Mouse (Mus musculus): ENCODE measurements at regions not wholly inside any gene's neighbourhood (a gene's known extent, or its start where the extent isn't known, plus 50 kb on each side); places are given as distances from the start of the nearest gene placed in this dataset.
A peak's percentile ranks its signal among the peaks of the same experiment; 100 is the strongest.

DNA sequence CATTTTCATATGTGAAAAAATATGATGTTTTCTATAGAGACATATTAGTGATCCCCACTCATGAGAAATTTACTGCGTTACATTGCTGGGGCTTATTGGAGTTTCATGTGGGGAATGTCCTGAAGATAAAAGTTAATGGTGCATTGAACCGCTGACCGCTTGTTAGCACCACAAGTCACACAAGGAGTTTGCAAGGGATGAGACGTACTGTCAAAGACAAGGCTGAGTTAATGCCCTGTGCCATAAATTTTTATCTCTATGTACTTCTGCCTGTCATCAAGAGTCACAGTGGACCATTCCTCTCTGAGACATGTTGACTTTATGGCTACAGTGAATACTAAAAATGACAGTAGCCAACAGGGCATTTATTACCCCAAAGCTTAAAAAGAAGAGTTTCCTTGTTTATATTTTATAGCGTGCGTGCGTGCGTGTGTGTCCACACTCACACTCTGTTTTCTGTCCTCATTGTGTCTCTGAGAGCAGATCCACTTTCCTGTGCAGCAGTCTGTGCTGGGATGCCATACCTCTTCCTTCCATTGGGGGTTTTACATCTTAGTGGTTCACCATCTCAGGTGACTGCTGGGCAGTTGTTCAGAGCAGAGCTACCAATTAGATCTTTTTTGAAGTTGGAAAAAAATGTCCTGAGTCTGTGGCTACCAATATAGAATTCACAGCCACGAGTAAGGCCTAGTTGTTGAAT, 451.4 kb downstream of the 1700129C05Rik start:
- 90% methylated on average over 9 of the region's 9 CpGs for WGBS
- ATAC-seq (replicated peaks; ENCODE audit: insufficient number of reproducible peaks, low FRiP score, low TSS enrichment, low read depth): no peak
- Histone ChIP-seq H3K4me1 (ENCODE audit: control insufficient read depth, insufficient read depth, low read length) (no peaks in the 10 kb centered on the region), H3K9ac (replicated peaks; ENCODE audit: low read length) (no peak overlapping the region), H3K36me3 (replicated peaks; ENCODE audit: control insufficient read depth, insufficient read depth, low read depth, low read length) (no peaks in the 10 kb centered on the region), H3K4me2 (ENCODE audit: low read depth, low read length) (no peak overlapping the region), H3K4me3 (ENCODE audit: low read depth, low read length) (no peak overlapping the region), H3K27ac (replicated peaks; ENCODE audit: low read depth, low read length) (no peak overlapping the region), H3K9me3 (replicated peaks; ENCODE audit: control insufficient read depth, low read length) (no peaks in the 10 kb centered on the region), H3K27me3 (ENCODE audit: control insufficient read depth, insufficient read depth, low read length) (no peaks in the 10 kb centered on the region)
- DNase-seq (ENCODE audit: low spot score): no peak

DNA sequence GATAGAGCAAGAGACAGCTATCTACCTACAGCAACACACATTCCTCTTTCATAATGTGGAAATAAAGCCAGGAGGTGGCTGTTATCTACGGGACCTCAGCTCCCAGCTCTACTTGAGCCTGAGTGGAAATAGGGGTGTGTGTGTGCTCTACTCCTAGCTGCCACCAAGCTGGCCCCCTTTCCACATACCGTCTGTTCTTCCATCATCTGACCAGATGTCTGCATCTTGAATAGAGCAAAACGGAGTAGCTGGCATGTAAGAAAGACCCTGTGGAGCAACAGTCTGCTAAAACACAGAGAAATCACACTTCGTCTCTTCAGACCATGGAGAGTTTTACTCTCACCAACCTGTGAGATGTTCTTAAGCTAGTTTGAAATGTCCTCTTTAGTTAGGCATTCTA, 454.9 kb downstream of the 1700129C05Rik start:
- H3K27me3 ChIP-seq (ENCODE audit: control insufficient read depth, insufficient read depth, low read length): no peaks in the 10 kb centered on the region
- H3K9ac ChIP-seq (replicated peaks; ENCODE audit: low read length): no peak overlapping the region
- H3K36me3 ChIP-seq (replicated peaks; ENCODE audit: control insufficient read depth, insufficient read depth, low read depth, low read length): no peaks in the 10 kb centered on the region
- H3K4me3 ChIP-seq (ENCODE audit: low read depth, low read length): no peak overlapping the region
- 80% methylated on average over 4 of the region's 4 CpGs for WGBS
- no peak for ATAC-seq (replicated peaks; ENCODE audit: insufficient number of reproducible peaks, low FRiP score, low TSS enrichment, low read depth)
- no peak for DNase-seq (ENCODE audit: low spot score)
- H3K27ac ChIP-seq (replicated peaks; ENCODE audit: low read depth, low read length): no peak overlapping the region
- no peaks in the 10 kb centered on the region for H3K4me1 ChIP-seq (ENCODE audit: control insufficient read depth, insufficient read depth, low read length)
- no peaks in the 10 kb centered on the region for H3K9me3 ChIP-seq (replicated peaks; ENCODE audit: control insufficient read depth, low read length)
- H3K4me2 ChIP-seq (ENCODE audit: low read depth, low read length): no peak overlapping the region

DNA sequence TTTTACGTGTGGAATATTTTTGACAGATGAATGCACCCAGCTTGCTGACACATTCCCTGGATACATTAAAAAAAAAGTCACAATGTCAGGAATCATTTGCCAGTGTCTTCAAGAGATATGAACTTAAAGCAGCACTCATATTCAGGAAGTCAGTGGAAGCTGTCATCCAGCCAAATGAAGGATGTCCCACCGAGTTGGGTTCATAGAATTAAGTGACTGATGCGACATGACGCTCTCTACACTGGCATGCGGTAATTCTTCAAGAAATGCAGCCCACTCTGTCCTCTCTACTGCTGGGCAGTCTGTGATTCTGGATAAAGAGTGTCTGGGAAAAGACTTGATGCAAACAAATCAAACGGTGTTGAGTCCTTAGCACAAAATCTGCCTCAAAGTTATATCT, 463.9 kb downstream of the 1700129C05Rik start:
- ATAC-seq (replicated peaks; ENCODE audit: insufficient number of reproducible peaks, low FRiP score, low TSS enrichment, low read depth) (no peak), DNase-seq (ENCODE audit: low spot score) (no peak)
- no peaks in the 10 kb centered on the region for H3K27me3 ChIP-seq (ENCODE audit: control insufficient read depth, insufficient read depth, low read length)
- H3K4me1 ChIP-seq (ENCODE audit: control insufficient read depth, insufficient read depth, low read length): no peaks in the 10 kb centered on the region
- 80% methylated on average over 6 of the region's 6 CpGs for WGBS
- no peak overlapping the region for H3K27ac ChIP-seq (replicated peaks; ENCODE audit: low read depth, low read length)
- H3K4me3 ChIP-seq (ENCODE audit: low read depth, low read length): no peak overlapping the region
- no peak overlapping the region for H3K9ac ChIP-seq (replicated peaks; ENCODE audit: low read length)
- H3K36me3 ChIP-seq (replicated peaks; ENCODE audit: control insufficient read depth, insufficient read depth, low read depth, low read length): no peaks in the 10 kb centered on the region
- H3K9me3 ChIP-seq (replicated peaks; ENCODE audit: control insufficient read depth, low read length): no peaks in the 10 kb centered on the region
- no peak overlapping the region for H3K4me2 ChIP-seq (ENCODE audit: low read depth, low read length)

DNA sequence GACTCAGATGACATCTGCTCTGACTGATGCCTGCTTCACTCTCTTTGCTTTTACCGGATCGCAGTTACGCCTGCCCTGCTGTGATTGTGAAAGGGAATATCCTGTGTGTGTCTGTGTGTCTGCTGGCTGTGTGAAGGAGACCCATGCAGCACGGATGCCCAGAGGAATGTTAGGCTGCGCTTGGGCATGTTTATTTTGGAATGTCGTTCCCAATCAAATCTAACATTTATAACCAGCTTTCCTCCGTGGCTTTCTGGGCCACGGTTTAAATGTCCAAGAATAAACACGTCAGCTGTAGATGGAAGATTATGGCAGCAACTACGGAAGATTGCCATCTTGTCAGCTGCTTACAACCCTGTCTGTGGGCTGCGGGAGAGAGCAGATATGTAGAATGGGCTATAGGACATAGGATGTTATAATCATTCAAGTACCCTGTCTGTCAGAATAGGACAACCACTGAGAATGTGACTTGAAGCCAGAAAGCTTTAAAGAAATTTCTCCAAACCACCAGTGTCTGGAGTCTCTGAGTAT, 464.5 kb downstream of the 1700129C05Rik start:
- ATAC-seq (replicated peaks; ENCODE audit: insufficient number of reproducible peaks, low FRiP score, low TSS enrichment, low read depth) (no peak), DNase-seq (ENCODE audit: low spot score) (peak; percentile 63)
- 42% methylated on average over 11 of the region's 11 CpGs for WGBS

DNA sequence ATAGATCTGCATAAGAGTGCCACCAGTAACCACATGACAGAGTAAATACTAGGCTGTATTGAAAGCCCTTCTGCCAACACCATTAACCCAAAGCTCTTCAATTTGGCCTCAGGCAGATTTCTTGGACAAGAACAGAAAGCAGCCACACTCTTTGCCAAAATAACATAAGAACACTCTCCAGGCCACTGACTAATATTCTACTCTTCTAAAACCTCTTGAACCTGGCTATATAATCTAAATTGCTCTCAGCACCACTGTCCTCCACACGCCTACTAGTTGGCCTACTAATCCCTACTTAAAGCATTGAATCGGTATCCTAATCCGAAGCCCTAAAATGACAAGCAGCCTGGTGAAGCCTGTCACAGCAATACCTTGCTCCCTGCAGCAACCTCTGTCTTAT, 467.5 kb downstream of the 1700129C05Rik start:
- Histone ChIP-seq H3K9me3 (replicated peaks; ENCODE audit: control insufficient read depth, low read length) (no peaks in the 10 kb centered on the region), H3K4me1 (ENCODE audit: control insufficient read depth, insufficient read depth, low read length) (no peaks in the 10 kb centered on the region), H3K36me3 (replicated peaks; ENCODE audit: control insufficient read depth, insufficient read depth, low read depth, low read length) (no peaks in the 10 kb centered on the region), H3K9ac (replicated peaks; ENCODE audit: low read length) (no peak overlapping the region), H3K27ac (replicated peaks; ENCODE audit: low read depth, low read length) (no peak overlapping the region), H3K4me3 (ENCODE audit: low read depth, low read length) (no peak overlapping the region), H3K4me2 (ENCODE audit: low read depth, low read length) (no peak overlapping the region), H3K27me3 (ENCODE audit: control insufficient read depth, insufficient read depth, low read length) (no peaks in the 10 kb centered on the region)
- ATAC-seq (replicated peaks; ENCODE audit: insufficient number of reproducible peaks, low FRiP score, low TSS enrichment, low read depth) (no peak), DNase-seq (ENCODE audit: low spot score) (no peak)
- 85% methylated on average over 3 of the region's 3 CpGs for WGBS

More for the DNA sequence above, 464.5 kb downstream of the 1700129C05Rik start:
- H3K36me3 ChIP-seq (replicated peaks; ENCODE audit: control insufficient read depth, insufficient read depth, low read depth, low read length): no peaks in the 10 kb centered on the region
- no peak overlapping the region for H3K4me3 ChIP-seq (ENCODE audit: low read depth, low read length)
- H3K27ac ChIP-seq (replicated peaks; ENCODE audit: low read depth, low read length): no peak overlapping the region
- no peak overlapping the region for H3K9ac ChIP-seq (replicated peaks; ENCODE audit: low read length)
- H3K4me1 ChIP-seq (ENCODE audit: control insufficient read depth, insufficient read depth, low read length): no peaks in the 10 kb centered on the region
- no peaks in the 10 kb centered on the region for H3K9me3 ChIP-seq (replicated peaks; ENCODE audit: control insufficient read depth, low read length)
- H3K4me2 ChIP-seq (ENCODE audit: low read depth, low read length): no peak overlapping the region
- H3K27me3 ChIP-seq (ENCODE audit: control insufficient read depth, insufficient read depth, low read length): no peaks in the 10 kb centered on the region

DNA sequence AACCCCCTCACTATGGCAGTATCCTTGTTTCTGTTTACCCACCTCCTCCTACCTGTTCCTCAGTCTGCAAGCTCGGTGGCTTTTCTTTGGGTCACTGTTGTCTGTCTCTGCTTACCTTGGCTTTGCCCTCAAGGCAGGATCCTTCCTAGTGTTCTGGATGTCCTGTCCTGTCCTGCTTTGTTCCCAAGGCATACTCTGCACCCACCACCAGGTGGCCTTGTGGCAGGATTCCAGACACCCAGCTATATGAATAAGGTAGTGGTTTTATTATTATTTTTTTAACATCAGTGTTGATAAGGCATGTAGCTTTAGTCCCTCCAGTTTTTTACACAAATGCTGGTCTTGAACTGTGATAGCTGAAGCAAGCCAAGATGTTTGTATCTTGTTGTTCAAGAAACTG, 478.7 kb downstream of the 1700129C05Rik start:
- H3K4me1 ChIP-seq (ENCODE audit: control insufficient read depth, insufficient read depth, low read length): no peaks in the 10 kb centered on the region
- H3K4me3 ChIP-seq (ENCODE audit: low read depth, low read length): no peak overlapping the region
- 29% methylated on average over 1 of the region's 1 CpGs for WGBS
- no peaks in the 10 kb centered on the region for H3K9me3 ChIP-seq (replicated peaks; ENCODE audit: control insufficient read depth, low read length)
- H3K4me2 ChIP-seq (ENCODE audit: low read depth, low read length): no peak overlapping the region
- H3K27ac ChIP-seq (replicated peaks; ENCODE audit: low read depth, low read length): no peak overlapping the region
- ATAC-seq (replicated peaks; ENCODE audit: insufficient number of reproducible peaks, low FRiP score, low TSS enrichment, low read depth) (no peak), DNase-seq (ENCODE audit: low spot score) (no peak)
- H3K36me3 ChIP-seq (replicated peaks; ENCODE audit: control insufficient read depth, insufficient read depth, low read depth, low read length): no peaks in the 10 kb centered on the region
- H3K27me3 ChIP-seq (ENCODE audit: control insufficient read depth, insufficient read depth, low read length): no peaks in the 10 kb centered on the region
- no peak overlapping the region for H3K9ac ChIP-seq (replicated peaks; ENCODE audit: low read length)

DNA sequence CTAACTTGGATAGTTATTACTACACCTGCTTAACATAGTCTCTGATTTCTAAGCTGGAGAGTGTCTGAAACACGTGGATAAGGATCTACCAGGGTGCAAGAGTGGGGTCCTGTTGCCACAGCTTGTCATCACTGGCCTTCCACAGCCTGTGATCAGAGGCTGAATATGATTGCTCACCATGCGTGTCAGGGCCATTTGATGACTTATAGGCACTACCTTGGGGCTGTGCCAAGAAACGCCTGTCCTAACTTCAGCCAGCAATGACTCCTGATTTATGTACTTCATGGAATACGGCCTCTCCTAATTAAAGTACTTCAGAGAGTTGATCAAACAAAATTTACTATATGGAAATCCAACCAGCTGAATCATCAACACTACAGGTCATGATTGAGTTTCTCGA, 480.1 kb downstream of the 1700129C05Rik start:
- Histone ChIP-seq H3K4me1 (ENCODE audit: control insufficient read depth, insufficient read depth, low read length) (no peaks in the 10 kb centered on the region), H3K27ac (replicated peaks; ENCODE audit: low read depth, low read length) (no peak overlapping the region), H3K27me3 (ENCODE audit: control insufficient read depth, insufficient read depth, low read length) (no peaks in the 10 kb centered on the region), H3K9me3 (replicated peaks; ENCODE audit: control insufficient read depth, low read length) (no peaks in the 10 kb centered on the region), H3K9ac (replicated peaks; ENCODE audit: low read length) (no peak overlapping the region), H3K4me2 (ENCODE audit: low read depth, low read length) (no peak overlapping the region), H3K4me3 (ENCODE audit: low read depth, low read length) (no peak overlapping the region), H3K36me3 (replicated peaks; ENCODE audit: control insufficient read depth, insufficient read depth, low read depth, low read length) (no peaks in the 10 kb centered on the region)
- ATAC-seq (replicated peaks; ENCODE audit: insufficient number of reproducible peaks, low FRiP score, low TSS enrichment, low read depth): no peak
- no peak for DNase-seq (ENCODE audit: low spot score)
- WGBS: 84% methylated on average over 5 of the region's 5 CpGs

DNA sequence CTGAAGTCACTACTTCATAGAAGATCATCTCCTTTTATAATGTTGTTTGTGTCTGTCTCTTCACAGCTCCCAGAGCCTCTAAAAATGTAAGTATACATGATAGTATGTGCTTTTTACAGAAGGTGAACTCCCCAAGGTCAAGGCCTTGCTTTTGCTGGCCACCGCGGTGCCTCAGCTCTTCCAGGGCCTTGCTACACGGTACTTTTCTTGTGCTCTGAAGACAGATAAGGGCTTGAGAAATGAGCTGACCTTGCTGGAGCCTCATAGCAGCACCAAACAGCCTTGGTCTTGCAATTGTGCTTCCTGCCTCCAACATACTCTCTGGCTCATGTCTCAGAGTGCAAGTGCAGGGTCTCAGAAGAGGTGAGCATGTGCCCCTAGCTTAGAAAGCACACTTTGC, 481.3 kb downstream of the 1700129C05Rik start:
- no peaks in the 10 kb centered on the region for H3K36me3 ChIP-seq (replicated peaks; ENCODE audit: control insufficient read depth, insufficient read depth, low read depth, low read length)
- no peak for DNase-seq (ENCODE audit: low spot score)
- H3K4me1 ChIP-seq (ENCODE audit: control insufficient read depth, insufficient read depth, low read length): 0 out of 2 replicates have a peak, but pooled peaks cover 4% of the 10 kb centered on the region
- no peak overlapping the region for H3K27ac ChIP-seq (replicated peaks; ENCODE audit: low read depth, low read length)
- no peak overlapping the region for H3K4me3 ChIP-seq (ENCODE audit: low read depth, low read length)
- no peaks in the 10 kb centered on the region for H3K9me3 ChIP-seq (replicated peaks; ENCODE audit: control insufficient read depth, low read length)
- no peak overlapping the region for H3K4me2 ChIP-seq (ENCODE audit: low read depth, low read length)
- ATAC-seq (replicated peaks; ENCODE audit: insufficient number of reproducible peaks, low FRiP score, low TSS enrichment, low read depth): no peak
- H3K27me3 ChIP-seq (ENCODE audit: control insufficient read depth, insufficient read depth, low read length): no peaks in the 10 kb centered on the region
- H3K9ac ChIP-seq (replicated peaks; ENCODE audit: low read length): no peak overlapping the region
- 85% methylated on average over 3 of the region's 3 CpGs for WGBS
